Mouse (Mus musculus): ENCODE results near the gene Bri3bp.

Gene Bri3bp

GRCm38 (mm10) chr5:125452573-125452972, 11.2 kb downstream of the Bri3bp start:
- DNase-seq (ENCODE audit: low read depth), result no peak

- DNase-seq (ENCODE audit: low read depth), result no peak
Observed at GRCm38 (mm10) chr5:125456100-125456499, 14.7 kb downstream of the Bri3bp start.

GRCm38 (mm10) chr5:125457538-125457937, 16.2 kb downstream of the Bri3bp start:
- no peak for DNase-seq (ENCODE audit: low read depth)

- no peak for DNase-seq (ENCODE audit: low read depth)
Observed at GRCm38 (mm10) chr5:125460574-125460973, 19.2 kb downstream of the Bri3bp start.

- no peak for DNase-seq (ENCODE audit: low read depth)
Observed at GRCm38 (mm10) chr5:125461868-125462445, 20.6 kb downstream of the Bri3bp start.

- no peak for DNase-seq (ENCODE audit: low read depth)
Observed at GRCm38 (mm10) chr5:125465192-125465591, 23.8 kb downstream of the Bri3bp start.

- peak; percentile 95 for DNase-seq (ENCODE audit: low read depth)
Observed at GRCm38 (mm10) chr5:125465701-125466106, 24.3 kb downstream of the Bri3bp start.

GRCm38 (mm10) chr5:125466483-125466882, 25.1 kb downstream of the Bri3bp start:
- no peak for DNase-seq (ENCODE audit: low read depth)

GRCm38 (mm10) chr5:125467261-125467660, 25.9 kb downstream of the Bri3bp start:
- DNase-seq (ENCODE audit: low read depth), result no peak

- DNase-seq (ENCODE audit: low read depth), result no peak
Observed at GRCm38 (mm10) chr5:125470713-125471112, 29.3 kb downstream of the Bri3bp start.

GRCm38 (mm10) chr5:125472796-125473475, 31.6 kb downstream of the Bri3bp start:
- DNase-seq (ENCODE audit: low read depth), result no peak

GRCm38 (mm10) chr5:125475030-125475429, 33.7 kb downstream of the Bri3bp start:
- DNase-seq (ENCODE audit: low read depth), result no peak

GRCm38 (mm10) chr5:125475601-125476285, 34.4 kb downstream of the Bri3bp start, which contains the start of gene Aacs:
TSS of gene Aacs (plus strand) at chr5:125475814.
- DNase-seq (ENCODE audit: low read depth), result peak; percentile 93

- DNase-seq (ENCODE audit: low read depth), result no peak
Observed at GRCm38 (mm10) chr5:125476286-125476625, 34.9 kb downstream of the Bri3bp start.

- no peak for DNase-seq (ENCODE audit: low read depth)
Observed at GRCm38 (mm10) chr5:125476799-125477198, 35.4 kb downstream of the Bri3bp start.

- DNase-seq (ENCODE audit: low read depth), result no peak
Observed at GRCm38 (mm10) chr5:125477533-125477932, 36.2 kb downstream of the Bri3bp start.

GRCm38 (mm10) chr5:125478037-125478436, 36.7 kb downstream of the Bri3bp start:
- DNase-seq (ENCODE audit: low read depth), result no peak

GRCm38 (mm10) chr5:125479376-125479775, 38.0 kb downstream of the Bri3bp start:
- DNase-seq (ENCODE audit: low read depth), result no peak

- DNase-seq (ENCODE audit: low read depth), result no peak
Observed at GRCm38 (mm10) chr5:125480434-125481231, 39.3 kb downstream of the Bri3bp start.

- DNase-seq (ENCODE audit: low read depth), result no peak
Observed at GRCm38 (mm10) chr5:125482474-125482873, 41.1 kb downstream of the Bri3bp start.

- DNase-seq (ENCODE audit: low read depth), result no peak
Observed at GRCm38 (mm10) chr5:125483712-125484611, 42.6 kb downstream of the Bri3bp start.

Measured in c-Kit-positive CD71-negative TER-119-negative erythroid progenitor cells, embryonic 14.5 days (primary cell).